Mouse (Mus musculus) liver, embryonic 13.5 days (tissue): ENCODE results near the gene Pde4c. TPM values are rescaled to one million over a fixed set of nuclear protein-coding genes. Genes with fewer than 3 reads are reported as not detected.

Experiments used
- ATAC-seq: fragments of 200-750 bp; cut with Nextera tagmentation; 2 replicates; pipeline ENCODE4 v1.8.0; 2017; ENCODE audit warnings: low read depth, mild to moderate bottlenecking, moderate number of reproducible peaks, moderate library complexity
- DNase-seq: peaks from one replicate; pipeline ENCODE4 v3.0.0; 2022
- H3K27ac ChIP-seq: fragments of 300-500 bp; sonication (generic); 2 replicates; pipeline ENCODE4 v1.5.1; 2015; ENCODE audit warnings: moderate library complexity, mild to moderate bottlenecking, inconsistent platforms
- H3K27me3 ChIP-seq: fragments of 300-500 bp; sonication (generic); 2 replicates; pipeline ENCODE4 v1.6.1; 2015; ENCODE audit warnings: mild to moderate bottlenecking, inconsistent platforms
- H3K36me3 ChIP-seq: fragments of 300-500 bp; sonication (generic); 2 replicates; pipeline ENCODE4 v1.6.1; 2015; ENCODE audit warnings: mild to moderate bottlenecking, inconsistent platforms
- H3K4me1 ChIP-seq: fragments of 300-500 bp; sonication (generic); replicated peaks from 2 replicates; pipeline ENCODE4 v1.6.1; 2015; ENCODE audit warnings: inconsistent platforms
- H3K4me2 ChIP-seq: fragments of 300-500 bp; sonication (generic); 2 replicates; pipeline ENCODE4 v1.6.1; 2015; ENCODE audit warnings: inconsistent platforms, mild to moderate bottlenecking, moderate library complexity
- H3K4me3 ChIP-seq: fragments of 300-500 bp; sonication (generic); replicated peaks from 2 replicates; pipeline ENCODE4 v1.5.1; 2015; ENCODE audit warnings: mild to moderate bottlenecking, inconsistent platforms
- H3K9ac ChIP-seq: fragments of 300-500 bp; sonication (generic); 2 replicates; pipeline ENCODE4 v1.6.1; 2015; ENCODE audit warnings: mild to moderate bottlenecking, inconsistent platforms
- H3K9me3 ChIP-seq: fragments of 300-500 bp; sonication (generic); replicated peaks from 2 replicates; pipeline ENCODE4 v1.6.1; 2016; ENCODE audit warnings: inconsistent platforms
- WGBS: fragments of 180-500 bp; shearing (Covaris S2); methylation state at CpG from one replicate; pipeline ENCODE4 v1.1.7; 2015; ENCODE audit not compliant: insufficient replicate concordance; 5-methylcytosine and 5-hydroxymethylcytosine counted together
- polyA plus RNA-seq: library from polyadenylated mRNA; unstranded; fragments of >200 nt; fragmentation: Nextera tagmentation; extraction: Ambion mirVana; gene quantifications from 2 replicates; pipeline ENCODE4 v1.2.1, GENCODE M21; 2015

The Pde4c gene
- polyA plus RNA-seq, 1 experiment from 2014 or later, result 0.40 TPM

GRCm38 (mm10) chr8:70760775-70761406, 37.4 kb downstream of the Pde4c start, which contains the start of gene Mpv17l2:
Mpv17l2 (minus strand) TSS chr8:70760946.
- Histone ChIP-seq H3K4me1 (peaks cover 73% of the 10 kb centered on the region), H3K4me2 (peak within 1 kb of the TSS; percentile 96), H3K27ac (peak within 1 kb of the TSS; percentile 95), H3K9me3 (no peaks in the 10 kb centered on the region), H3K27me3 (no peaks in the 10 kb centered on the region), H3K9ac (peak within 1 kb of the TSS; percentile 93), H3K36me3 (peaks cover 32% of the 10 kb centered on the region), H3K4me3 (peak within 1 kb of the TSS; percentile 80)
- DNase-seq (peak; percentile 98), ATAC-seq (peak; percentile 89)
- 1% methylated on average over 54 of the region's 55 CpGs for WGBS

GRCm38 (mm10) chr8:70762118-70762517, 38.6 kb downstream of the Pde4c start:
- peak overlapping the region; percentile 54; the same call in 1 of the 2 replicates for H3K9ac ChIP-seq
- H3K4me2 ChIP-seq, result peak overlapping the region; percentile 70
- ATAC-seq, result 0 out of 2 replicates have a peak, but pooled peaks have one; percentile 12

GRCm38 (mm10) chr8:70763354-70763753, 39.8 kb downstream of the Pde4c start:
- peaks cover 94% of the 10 kb centered on the region for H3K4me1 ChIP-seq
- WGBS, result 1% methylated on average over 3 of the region's 3 CpGs

More at GRCm38 (mm10) chr8:70762118-70762517, 38.6 kb downstream of the Pde4c start:
- WGBS, result 14% methylated on average over 1 of the region's 1 CpGs
- peak; percentile 76 for DNase-seq
- Histone ChIP-seq H3K9me3 (no peaks in the 10 kb centered on the region), H3K27ac (peak overlapping the region; percentile 82), H3K4me1 (peaks cover 82% of the 10 kb centered on the region), H3K4me3 (no peak overlapping the region), H3K27me3 (no peaks in the 10 kb centered on the region), H3K36me3 (peaks cover 24% of the 10 kb centered on the region)

GRCm38 (mm10) chr8:70764026-70764425, 40.5 kb downstream of the Pde4c start:
- Histone ChIP-seq H3K4me2 (peak overlapping the region; percentile 98), H3K36me3 (peaks cover 20% of the 10 kb centered on the region), H3K9me3 (no peaks in the 10 kb centered on the region), H3K9ac (peak overlapping the region; percentile 83), H3K27ac (peak overlapping the region; percentile 96), H3K4me1 (peaks cover 95% of the 10 kb centered on the region), H3K27me3 (no peaks in the 10 kb centered on the region), H3K4me3 (peak overlapping the region; percentile 68)
- 14% methylated on average over 8 of the region's 8 CpGs for WGBS
- DNase-seq, result peak; percentile 82
- ATAC-seq, result peak; percentile 53

More at GRCm38 (mm10) chr8:70763354-70763753, 39.8 kb downstream of the Pde4c start:
- H3K9me3 ChIP-seq, result no peaks in the 10 kb centered on the region
- peak overlapping the region; percentile 57 for H3K9ac ChIP-seq
- DNase-seq, result peak; percentile 64
- peaks cover 20% of the 10 kb centered on the region for H3K36me3 ChIP-seq
- H3K27me3 ChIP-seq, result no peaks in the 10 kb centered on the region
- H3K27ac ChIP-seq, result peak overlapping the region; percentile 96
- H3K4me3 ChIP-seq, result peak overlapping the region; percentile 68
- H3K4me2 ChIP-seq, result peak overlapping the region; percentile 98
- no peak for ATAC-seq

GRCm38 (mm10) chr8:70764676-70765075, 41.2 kb downstream of the Pde4c start:
- no peak for DNase-seq
- Histone ChIP-seq H3K4me1 (peaks cover 94% of the 10 kb centered on the region), H3K9ac (peak overlapping the region; percentile 83), H3K4me3 (peak overlapping the region; percentile 68), H3K9me3 (no peaks in the 10 kb centered on the region), H3K27ac (peak overlapping the region; percentile 96), H3K36me3 (peaks cover 21% of the 10 kb centered on the region), H3K4me2 (peak overlapping the region; percentile 98), H3K27me3 (no peaks in the 10 kb centered on the region)
- WGBS, result 75% methylated on average over 13 of the region's 13 CpGs
- no peak for ATAC-seq

- H3K4me1 ChIP-seq, result peaks cover 94% of the 10 kb centered on the region
- H3K9ac ChIP-seq, result peak overlapping the region; percentile 83
- H3K9me3 ChIP-seq, result no peaks in the 10 kb centered on the region
These were observed 41.8 kb downstream of the Pde4c start for GRCm38 (mm10) chr8:70765329-70765728.

GRCm38 (mm10) chr8:70765838-70766570, 42.5 kb downstream of the Pde4c start:
- Histone ChIP-seq H3K36me3 (peaks cover 31% of the 10 kb centered on the region), H3K27ac (peak overlapping the region; percentile 96), H3K4me2 (peak overlapping the region; percentile 98), H3K4me1 (peaks cover 99% of the 10 kb centered on the region), H3K27me3 (no peaks in the 10 kb centered on the region), H3K9ac (peak overlapping the region; percentile 83), H3K9me3 (no peaks in the 10 kb centered on the region), H3K4me3 (peak overlapping the region; percentile 68)
- WGBS, result 2% methylated on average over 34 of the region's 34 CpGs
- DNase-seq (peak; percentile 48), ATAC-seq (no peak)

More at GRCm38 (mm10) chr8:70765329-70765728, 41.8 kb downstream of the Pde4c start:
- DNase-seq (no peak), ATAC-seq (no peak)
- peak overlapping the region; percentile 68 for H3K4me3 ChIP-seq
- H3K36me3 ChIP-seq, result peaks cover 24% of the 10 kb centered on the region
- peak overlapping the region; percentile 98 for H3K4me2 ChIP-seq
- H3K27me3 ChIP-seq, result no peaks in the 10 kb centered on the region
- peak overlapping the region; percentile 96 for H3K27ac ChIP-seq
- 28% methylated on average over 9 of the region's 9 CpGs for WGBS

GRCm38 (mm10) chr8:70766571-70767440, 43.3 kb downstream of the Pde4c start:
- peak overlapping the region; percentile 83 for H3K9ac ChIP-seq
- DNase-seq, result peak; percentile 76
- peak; percentile 44 for ATAC-seq
- 14% methylated on average over 21 of the region's 21 CpGs for WGBS
- no peaks in the 10 kb centered on the region for H3K27me3 ChIP-seq
- H3K4me2 ChIP-seq, result peak overlapping the region; percentile 98
- H3K9me3 ChIP-seq, result no peaks in the 10 kb centered on the region
- peak overlapping the region; percentile 68 for H3K4me3 ChIP-seq
- peaks cover 39% of the 10 kb centered on the region for H3K36me3 ChIP-seq
- H3K4me1 ChIP-seq, result peaks cover 98% of the 10 kb centered on the region
- peak overlapping the region; percentile 96 for H3K27ac ChIP-seq

- Histone ChIP-seq H3K27me3 (no peaks in the 10 kb centered on the region), H3K27ac (peak overlapping the region; percentile 96), H3K4me2 (0 out of 2 replicates have a peak overlapping the region, but pooled peaks have one; percentile 1), H3K4me1 (peaks cover 94% of the 10 kb centered on the region), H3K9me3 (no peaks in the 10 kb centered on the region), H3K36me3 (peaks cover 46% of the 10 kb centered on the region), H3K4me3 (no peak overlapping the region), H3K9ac (peak overlapping the region; percentile 83; the same call in 1 of the 2 replicates)
- no peak for ATAC-seq
- 81% methylated on average over 6 of the region's 6 CpGs for WGBS
- DNase-seq, result no peak
These were observed 44.0 kb downstream of the Pde4c start for GRCm38 (mm10) chr8:70767503-70767902.

- no peak overlapping the region for H3K4me3 ChIP-seq
- no peaks in the 10 kb centered on the region for H3K9me3 ChIP-seq
- ATAC-seq (no peak), DNase-seq (no peak)
- H3K4me2 ChIP-seq, result 0 out of 2 replicates have a peak overlapping the region, but pooled peaks have one; percentile 1
- H3K27me3 ChIP-seq, result no peaks in the 10 kb centered on the region
- peak overlapping the region; percentile 5; the same call in 1 of the 2 replicates for H3K27ac ChIP-seq
- H3K4me1 ChIP-seq, result peaks cover 87% of the 10 kb centered on the region
- H3K36me3 ChIP-seq, result peaks cover 45% of the 10 kb centered on the region
- no peak overlapping the region for H3K9ac ChIP-seq
- 88% methylated on average over 32 of the region's 32 CpGs for WGBS
These were observed 44.8 kb downstream of the Pde4c start for GRCm38 (mm10) chr8:70768231-70768776.
